Mouse (Mus musculus) intestine, postnatal 0 days (tissue): ENCODE measurements around the gene Olfr67. TPM values are rescaled to one million over a fixed set of nuclear protein-coding genes. Genes with fewer than 3 reads are reported as not detected.
"Not testable (repeated sequence)": the region's sequence is repeated elsewhere in the genome, so short reads cannot be mapped to it uniquely, and the experiment has no call there.

Experiments used
- ATAC-seq: fragments of 200-750 bp; cut with Nextera tagmentation; 2 replicates; pipeline ENCODE4 v1.8.0; 2017; ENCODE audit warnings: mild to moderate bottlenecking, moderate TSS enrichment, moderate library complexity
- H3K27ac ChIP-seq: fragments of 300-500 bp; sonication (generic); 2 replicates; pipeline ENCODE4 v1.5.1; 2014; ENCODE audit warnings: mild to moderate bottlenecking, low read depth, low read length, moderate library complexity
- H3K27me3 ChIP-seq: fragments of 300-500 bp; sonication (generic); replicated peaks from 2 replicates; pipeline ENCODE4 v1.6.1; 2014; ENCODE audit warnings: low read length, mixed read lengths; ENCODE audit not compliant: control insufficient read depth, insufficient read depth
- H3K36me3 ChIP-seq: fragments of 300-500 bp; sonication (generic); 2 replicates; pipeline ENCODE4 v1.6.1; 2014; ENCODE audit warnings: mild to moderate bottlenecking, moderate library complexity; ENCODE audit not compliant: control insufficient read depth, insufficient read depth
- H3K4me1 ChIP-seq: fragments of 300-500 bp; sonication (generic); replicated peaks from 2 replicates; pipeline ENCODE4 v1.6.1; 2014; ENCODE audit warnings: antibody characterized with exemption, low read length, mixed read lengths; ENCODE audit not compliant: control insufficient read depth, insufficient read depth
- H3K4me2 ChIP-seq: fragments of 300-500 bp; sonication (generic); replicated peaks from 2 replicates; pipeline ENCODE4 v1.6.1; 2014; ENCODE audit warnings: low read depth, mild to moderate bottlenecking, moderate library complexity
- H3K4me3 ChIP-seq: fragments of 300-500 bp; sonication (generic); 2 replicates; pipeline ENCODE4 v1.5.1; 2014; ENCODE audit warnings: low read depth, low read length
- H3K9ac ChIP-seq: fragments of 300-500 bp; sonication (generic); 2 replicates; pipeline ENCODE4 v1.6.1; 2014; ENCODE audit warnings: mild to moderate bottlenecking, low read depth, low read length
- H3K9me3 ChIP-seq: fragments of 300-500 bp; sonication (generic); 2 replicates; pipeline ENCODE4 v1.6.1; 2016; ENCODE audit warnings: mixed run types; ENCODE audit not compliant: control insufficient read depth
- CTCF ChIP-seq: sonication (generic); IDR thresholded peaks from 2 replicates; pipeline ENCODE4 v1.5.1; 2016; ENCODE audit warnings: low read depth, mild to moderate bottlenecking, control low read depth, antibody characterized with exemption, moderate library complexity
- WGBS: fragments of 180-500 bp; shearing (Covaris S2); extraction: QIAGEN DNeasy Blood & Tissue Kit; methylation state at CpG from one replicate; pipeline ENCODE4 v1.1.7; 2014; 5-methylcytosine and 5-hydroxymethylcytosine counted together
- polyA plus RNA-seq: library from polyadenylated mRNA; unstranded; fragments of >200 nt; fragmentation: Nextera tagmentation; extraction: Ambion mirVana; gene quantifications from 2 replicates; pipeline ENCODE4 v1.2.1, GENCODE M21; 2015

Gene Olfr67
- polyA plus RNA-seq, 1 experiment from 2014 or later = not detected

- no peak overlapping the region for H3K9ac ChIP-seq
- 81% methylated on average over 2 of the region's 2 CpGs for WGBS
- H3K4me1 ChIP-seq = no peaks in the 10 kb centered on the region
- H3K27me3 ChIP-seq = no peaks in the 10 kb centered on the region
- no peak overlapping the region for H3K4me3 ChIP-seq
- no peaks in the 10 kb centered on the region for H3K36me3 ChIP-seq
- no peaks in the 10 kb centered on the region for H3K9me3 ChIP-seq
- no peak overlapping the region for H3K27ac ChIP-seq
- no peak for ATAC-seq
- no peak for TF ChIP-seq CTCF
- H3K4me2 ChIP-seq = no peak overlapping the region
These were observed 33.0 kb upstream of the Olfr67 start for GRCm38 (mm10) chr7:103824597-103824996.

GRCm38 (mm10) chr7:103815085-103815484 lies 23.5 kb upstream of the Olfr67 start:
- H3K9ac ChIP-seq, H3K27me3 ChIP-seq, H3K4me1 ChIP-seq, H3K4me3 ChIP-seq, H3K4me2 ChIP-seq, ATAC-seq, H3K9me3 ChIP-seq, H3K27ac ChIP-seq, H3K36me3 ChIP-seq: not testable (repeated sequence)
- WGBS = 75% methylated on average over 1 of the region's 2 CpGs

GRCm38 (mm10) chr7:103813766-103814165 lies 22.1 kb upstream of the Olfr67 start, which contains the start of gene Hbb-bt:
Gene Hbb-bt, minus strand, starts transcription at chr7:103813996.
- 87% methylated on average over 3 of the region's 3 CpGs for WGBS

GRCm38 (mm10) chr7:103813152-103813551 lies 21.5 kb upstream of the Olfr67 start:
- H3K9me3 ChIP-seq = not testable (repeated sequence)
- no CpG with 5 or more reads among the region's 3 CpGs for WGBS

More at GRCm38 (mm10) chr7:103813766-103814165, 22.1 kb upstream of the Olfr67 start, which contains the start of gene Hbb-bt:
- Histone ChIP-seq H3K36me3 (no peaks in the 10 kb centered on the region), H3K9me3 (no peaks in the 10 kb centered on the region), H3K4me2 (no peak within 1 kb of the TSS), H3K4me3 (no peak within 1 kb of the TSS), H3K9ac (no peak within 1 kb of the TSS), H3K27me3 (no peaks in the 10 kb centered on the region), H3K4me1 (no peaks in the 10 kb centered on the region), H3K27ac (no peak within 1 kb of the TSS)
- no peak for TF ChIP-seq CTCF
- no peak for ATAC-seq

GRCm38 (mm10) chr7:103812174-103812573 lies 20.6 kb upstream of the Olfr67 start:
- no peak overlapping the region for H3K27ac ChIP-seq
- ATAC-seq = no peak
- 29% methylated on average over 1 of the region's 1 CpGs for WGBS
- H3K4me3 ChIP-seq = no peak overlapping the region
- H3K4me1 ChIP-seq = no peaks in the 10 kb centered on the region
- no peaks in the 10 kb centered on the region for H3K9me3 ChIP-seq
- no peak overlapping the region for H3K4me2 ChIP-seq
- H3K9ac ChIP-seq = no peak overlapping the region
- no peaks in the 10 kb centered on the region for H3K36me3 ChIP-seq
- no peak for TF ChIP-seq CTCF
- H3K27me3 ChIP-seq = no peaks in the 10 kb centered on the region

More at GRCm38 (mm10) chr7:103813152-103813551, 21.5 kb upstream of the Olfr67 start:
- H3K4me1 ChIP-seq, H3K4me2 ChIP-seq, H3K36me3 ChIP-seq, H3K27me3 ChIP-seq, H3K27ac ChIP-seq, ATAC-seq, H3K9ac ChIP-seq, H3K4me3 ChIP-seq: not testable (repeated sequence)

GRCm38 (mm10) chr7:103811223-103811845 lies 19.7 kb upstream of the Olfr67 start:
- H3K4me3 ChIP-seq = no peak overlapping the region
- WGBS = 83% methylated on average over 1 of the region's 1 CpGs
- TF ChIP-seq CTCF = no peak
- no peaks in the 10 kb centered on the region for H3K27me3 ChIP-seq
- no peaks in the 10 kb centered on the region for H3K9me3 ChIP-seq
- H3K27ac ChIP-seq = no peak overlapping the region
- H3K36me3 ChIP-seq = no peaks in the 10 kb centered on the region
- no peak for ATAC-seq
- H3K4me2 ChIP-seq = no peak overlapping the region
- no peak overlapping the region for H3K9ac ChIP-seq
- H3K4me1 ChIP-seq = no peaks in the 10 kb centered on the region

- TF ChIP-seq CTCF = no peak
- H3K4me1 ChIP-seq = no peaks in the 10 kb centered on the region
- no peaks in the 10 kb centered on the region for H3K36me3 ChIP-seq
- H3K9ac ChIP-seq = no peak overlapping the region
- H3K4me2 ChIP-seq = no peak overlapping the region
- no peaks in the 10 kb centered on the region for H3K27me3 ChIP-seq
- WGBS = 75% methylated on average over 3 of the region's 3 CpGs
- H3K9me3 ChIP-seq = no peaks in the 10 kb centered on the region
- H3K4me3 ChIP-seq = no peak overlapping the region
- H3K27ac ChIP-seq = no peak overlapping the region
- ATAC-seq = no peak
These were observed 19.1 kb upstream of the Olfr67 start for GRCm38 (mm10) chr7:103810746-103811145.
